Mouse (Mus musculus) retina, embryonic 14.5 days (tissue): ENCODE data around the gene Bzw2.

Experiments
- DNase-seq: peaks from one replicate; pipeline ENCODE4 v3.0.0-alpha.2; 2015; ENCODE audit warnings: low spot score

Gene Bzw2

GRCm38 (mm10) chr12:36070231-36070630, 87.6 kb downstream of the Bzw2 start:
- no peak for DNase-seq

- no peak for DNase-seq
These were observed 90.3 kb downstream of the Bzw2 start for GRCm38 (mm10) chr12:36067538-36067937.

- no peak for DNase-seq
These were observed 92.0 kb downstream of the Bzw2 start for GRCm38 (mm10) chr12:36065911-36066310.

GRCm38 (mm10) chr12:36057699-36058098, 100.2 kb downstream of the Bzw2 start:
- DNase-seq = no peak

GRCm38 (mm10) chr12:36050276-36050675, 107.6 kb downstream of the Bzw2 start:
- DNase-seq = no peak

GRCm38 (mm10) chr12:36047593-36047992, 110.3 kb downstream of the Bzw2 start:
- DNase-seq = no peak

- DNase-seq = no peak
These were observed 111.7 kb downstream of the Bzw2 start for GRCm38 (mm10) chr12:36046196-36046595.

- DNase-seq = no peak
These were observed 113.2 kb downstream of the Bzw2 start for GRCm38 (mm10) chr12:36044691-36045090.

- DNase-seq = peak; percentile 92
These were observed 115.5 kb downstream of the Bzw2 start, which contains the start of gene Tspan13 for GRCm38 (mm10) chr12:36042348-36042778. Gene Tspan13 (minus strand): TSS chr12:36042500.
